Mouse (Mus musculus): ENCODE results near the gene Fscn2. TPM values are rescaled to one million over a fixed set of nuclear protein-coding genes. Genes with fewer than 3 reads are reported as not detected.

Fscn2 gene
- polyA plus RNA-seq, 1 experiment, result 0.16 TPM

DNA sequence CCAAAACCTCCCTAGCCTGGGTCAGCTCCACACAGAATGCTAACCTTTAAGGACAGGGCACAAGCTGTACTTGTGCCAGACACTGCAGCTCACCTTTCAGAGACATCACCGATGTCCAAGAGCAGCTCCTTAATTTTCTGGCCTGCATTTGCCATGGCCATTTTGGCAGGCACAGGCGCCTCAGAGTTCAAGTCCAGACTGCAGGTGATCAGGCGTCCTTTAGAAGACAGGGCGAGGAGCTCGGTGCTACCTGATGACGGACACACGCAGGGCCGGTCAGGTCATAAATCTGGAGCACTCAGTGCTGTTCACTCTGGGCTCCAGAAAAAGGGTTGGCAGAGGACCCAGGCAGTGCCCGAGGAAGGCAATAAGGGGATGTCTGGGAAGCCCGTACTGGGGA is 14.0 kb downstream of the Fscn2 start:
- no peak for DNase-seq
- H3K4me3 ChIP-seq (ENCODE audit: insufficient read depth, low read depth, low read length), result no peak overlapping the region
- H3K4me1 ChIP-seq (ENCODE audit: control insufficient read depth, insufficient read depth, low read length), result peaks cover 6% of the 10 kb centered on the region; the same call in 1 of the 2 replicates
- 93% methylated on average over 10 of the region's 10 CpGs for WGBS
- H3K27ac ChIP-seq (ENCODE audit: insufficient read depth, low read depth, low read length), result no peak overlapping the region
- H3K36me3 ChIP-seq (ENCODE audit: control insufficient read depth, insufficient read depth, low read length), result no peaks in the 10 kb centered on the region
- H3K27me3 ChIP-seq (replicated peaks; ENCODE audit: control insufficient read depth, insufficient read depth, low read length), result no peaks in the 10 kb centered on the region
- no peak for TF ChIP-seq POLR2A (IDR thresholded peaks at IDR 0.05; ENCODE audit: low read depth, low read length)
- no peak for TF ChIP-seq CTCF (conservative IDR thresholded peaks at IDR 0.05; ENCODE audit: insufficient read depth, insufficient read length, low read depth, low read length)

- DNase-seq, result no peak
- TF ChIP-seq CTCF (conservative IDR thresholded peaks at IDR 0.05; ENCODE audit: insufficient read depth, insufficient read length, low read depth, low read length) (no peak), POLR2A (IDR thresholded peaks at IDR 0.05; ENCODE audit: low read depth, low read length) (no peak)
- no peaks in the 10 kb centered on the region for H3K27me3 ChIP-seq (replicated peaks; ENCODE audit: control insufficient read depth, insufficient read depth, low read length)
- no peaks in the 10 kb centered on the region for H3K36me3 ChIP-seq (ENCODE audit: control insufficient read depth, insufficient read depth, low read length)
- peaks cover 6% of the 10 kb centered on the region; the same call in 1 of the 2 replicates for H3K4me1 ChIP-seq (ENCODE audit: control insufficient read depth, insufficient read depth, low read length)
- no peak overlapping the region for H3K27ac ChIP-seq (ENCODE audit: insufficient read depth, low read depth, low read length)
- WGBS, result 91% methylated on average over 17 of the region's 17 CpGs
- no peak overlapping the region for H3K4me3 ChIP-seq (ENCODE audit: insufficient read depth, low read depth, low read length)
Observed at GRCm38 (mm10) chr11:120376302-120377160, 15.2 kb downstream of the Fscn2 start.

DNA sequence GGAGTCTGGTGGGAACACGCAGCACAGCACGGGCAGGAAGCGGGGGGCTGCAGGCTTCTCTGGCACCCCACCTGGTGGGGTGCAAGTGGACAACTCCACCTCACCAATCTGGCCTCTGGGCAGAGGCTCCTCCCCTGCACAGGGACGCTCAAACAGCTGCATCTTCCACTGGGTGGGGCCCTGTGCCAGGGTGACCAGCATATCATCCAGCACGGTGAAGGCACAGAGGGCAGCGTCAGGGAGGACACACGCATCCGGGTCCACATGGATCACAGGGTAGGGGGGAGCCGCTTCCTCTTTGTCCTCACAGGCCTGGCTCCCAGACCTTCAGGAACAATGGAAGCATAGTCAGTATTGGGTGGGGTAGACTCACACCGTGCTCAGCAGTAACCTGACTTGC is 16.0 kb downstream of the Fscn2 start:
- no peaks in the 10 kb centered on the region for H3K36me3 ChIP-seq (ENCODE audit: control insufficient read depth, insufficient read depth, low read length)
- WGBS, result 56% methylated on average over 10 of the region's 10 CpGs
- H3K27me3 ChIP-seq (replicated peaks; ENCODE audit: control insufficient read depth, insufficient read depth, low read length), result no peaks in the 10 kb centered on the region
- no peak overlapping the region for H3K27ac ChIP-seq (ENCODE audit: insufficient read depth, low read depth, low read length)
- TF ChIP-seq POLR2A (IDR thresholded peaks at IDR 0.05; ENCODE audit: low read depth, low read length) (no peak), CTCF (conservative IDR thresholded peaks at IDR 0.05; ENCODE audit: insufficient read depth, insufficient read length, low read depth, low read length) (no peak)
- DNase-seq, result no peak
- H3K4me1 ChIP-seq (ENCODE audit: control insufficient read depth, insufficient read depth, low read length), result peaks cover 6% of the 10 kb centered on the region; the same call in 1 of the 2 replicates
- no peak overlapping the region for H3K4me3 ChIP-seq (ENCODE audit: insufficient read depth, low read depth, low read length)

GRCm38 (mm10) chr11:120378031-120378610 is 16.8 kb downstream of the Fscn2 start:
- 1% methylated on average over 35 of the region's 40 CpGs for WGBS
- no peaks in the 10 kb centered on the region for H3K36me3 ChIP-seq (ENCODE audit: control insufficient read depth, insufficient read depth, low read length)
- TF ChIP-seq CTCF (conservative IDR thresholded peaks at IDR 0.05; ENCODE audit: insufficient read depth, insufficient read length, low read depth, low read length), result no peak
- TF ChIP-seq POLR2A (IDR thresholded peaks at IDR 0.05; ENCODE audit: low read depth, low read length), result no peak
- H3K4me3 ChIP-seq (ENCODE audit: insufficient read depth, low read depth, low read length), result peak overlapping the region; percentile 74
- peaks cover 6% of the 10 kb centered on the region; the same call in 1 of the 2 replicates for H3K4me1 ChIP-seq (ENCODE audit: control insufficient read depth, insufficient read depth, low read length)
- DNase-seq, result peak; percentile 81
- no peaks in the 10 kb centered on the region for H3K27me3 ChIP-seq (replicated peaks; ENCODE audit: control insufficient read depth, insufficient read depth, low read length)
- H3K27ac ChIP-seq (ENCODE audit: insufficient read depth, low read depth, low read length), result peak overlapping the region; percentile 33; the same call in 1 of the 2 replicates

DNA sequence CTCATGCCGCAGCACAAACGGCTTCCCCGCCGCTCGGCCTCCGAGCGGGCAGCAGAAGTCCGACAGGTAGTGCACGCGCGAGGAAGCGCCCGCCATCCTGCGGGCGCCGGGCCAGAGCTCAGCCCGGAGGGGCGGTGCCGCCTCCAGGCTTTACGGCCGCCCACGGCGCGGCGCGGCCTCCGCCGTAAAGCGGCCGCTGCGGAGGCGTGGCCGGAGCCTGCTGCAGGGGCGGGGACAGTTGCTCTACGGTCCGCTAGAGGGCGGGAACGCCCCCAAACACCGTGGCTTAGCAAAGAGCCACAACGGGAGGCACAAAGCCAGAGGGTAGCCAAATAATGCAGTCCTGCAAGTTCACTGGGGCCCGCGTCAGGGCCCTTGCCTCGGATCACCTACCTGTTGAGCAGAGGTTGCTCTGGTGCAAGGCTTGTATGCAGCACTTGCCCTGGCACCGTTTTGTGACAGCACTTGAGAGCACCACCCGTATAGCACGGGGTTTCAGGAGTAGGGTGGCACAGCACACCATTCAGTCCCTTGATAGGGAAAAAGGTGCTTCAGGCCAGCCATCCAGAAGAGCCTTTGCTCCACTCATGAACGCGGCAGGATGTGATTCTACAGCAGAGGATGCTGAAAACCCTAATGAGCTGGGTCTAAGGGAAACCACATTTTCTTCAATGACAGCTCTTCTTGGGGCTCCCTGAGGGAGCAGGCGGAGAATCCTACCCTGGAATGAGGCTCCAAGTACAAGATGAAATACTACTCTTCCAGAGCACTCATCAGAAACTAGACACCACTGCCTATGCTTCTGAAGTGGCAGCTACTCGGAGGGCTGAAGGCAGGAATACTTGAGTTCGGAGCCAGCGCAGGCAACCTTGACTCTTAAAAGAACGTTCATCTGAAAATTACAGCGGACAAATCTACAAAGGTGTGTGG is 17.5 kb downstream of the Fscn2 start, which contains the start of gene Faap100:
TSS of gene Faap100 (minus strand) at position 154 of the 930 bp plus-strand sequence.
- H3K27me3 ChIP-seq (replicated peaks; ENCODE audit: control insufficient read depth, insufficient read depth, low read length), result no peaks in the 10 kb centered on the region
- DNase-seq, result peak; percentile 95
- H3K4me3 ChIP-seq (ENCODE audit: insufficient read depth, low read depth, low read length), result peak within 1 kb of the TSS; percentile 74
- H3K36me3 ChIP-seq (ENCODE audit: control insufficient read depth, insufficient read depth, low read length), result no peaks in the 10 kb centered on the region
- H3K4me1 ChIP-seq (ENCODE audit: control insufficient read depth, insufficient read depth, low read length), result peaks cover 6% of the 10 kb centered on the region; the same call in 1 of the 2 replicates
- 5% methylated on average over 54 of the region's 54 CpGs for WGBS
- H3K27ac ChIP-seq (ENCODE audit: insufficient read depth, low read depth, low read length), result peak within 1 kb of the TSS; percentile 33; the same call in 1 of the 2 replicates
- TF ChIP-seq POLR2A (IDR thresholded peaks at IDR 0.05; ENCODE audit: low read depth, low read length) (no peak), CTCF (conservative IDR thresholded peaks at IDR 0.05; ENCODE audit: insufficient read depth, insufficient read length, low read depth, low read length) (peak; percentile 64)

DNA sequence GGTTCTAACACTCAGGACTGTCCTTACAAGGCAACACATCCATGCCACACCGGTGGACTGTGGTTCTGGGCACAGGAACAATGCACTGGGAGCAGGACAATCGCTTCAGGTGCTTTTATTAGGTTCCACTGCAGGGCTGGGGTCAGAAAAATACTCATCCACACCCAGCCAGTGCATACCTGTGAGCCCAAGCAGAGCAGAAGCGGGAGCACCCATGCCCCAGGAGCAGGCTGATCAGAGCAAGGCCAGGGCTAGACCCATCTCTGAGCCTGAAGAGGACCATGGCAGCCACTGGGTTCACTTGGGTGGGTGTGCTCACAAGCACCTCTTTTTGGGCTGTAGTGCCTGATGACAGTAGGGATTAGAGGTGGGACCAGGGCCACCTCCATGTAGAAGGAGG is 18.9 kb downstream of the Fscn2 start:
- no peak for TF ChIP-seq POLR2A (IDR thresholded peaks at IDR 0.05; ENCODE audit: low read depth, low read length)
- no peak for TF ChIP-seq CTCF (conservative IDR thresholded peaks at IDR 0.05; ENCODE audit: insufficient read depth, insufficient read length, low read depth, low read length)
- H3K4me3 ChIP-seq (ENCODE audit: insufficient read depth, low read depth, low read length), result no peak overlapping the region
- WGBS, result 90% methylated on average over 3 of the region's 3 CpGs
- H3K27ac ChIP-seq (ENCODE audit: insufficient read depth, low read depth, low read length), result no peak overlapping the region
- peaks cover 6% of the 10 kb centered on the region; the same call in 1 of the 2 replicates for H3K4me1 ChIP-seq (ENCODE audit: control insufficient read depth, insufficient read depth, low read length)
- H3K27me3 ChIP-seq (replicated peaks; ENCODE audit: control insufficient read depth, insufficient read depth, low read length), result no peaks in the 10 kb centered on the region
- no peaks in the 10 kb centered on the region; the same call in 1 of the 2 replicates for H3K36me3 ChIP-seq (ENCODE audit: control insufficient read depth, insufficient read depth, low read length)
- no peak for DNase-seq
